Mouse (Mus musculus) megakaryocyte, embryonic 14.5 days (primary cell): ENCODE data around the gene Gm20425. TPM values are rescaled to one million over a fixed set of nuclear protein-coding genes. Genes with fewer than 3 reads are reported as not detected.
A peak's percentile ranks its signal among the peaks of the same experiment; 100 is the strongest.

Source experiments
- H3K27me3 ChIP-seq: replicated peaks from 2 replicates; pipeline ENCODE3; 2012; ENCODE audit warnings: inconsistent platforms
- H3K36me3 ChIP-seq: replicated peaks from 2 replicates; pipeline ENCODE3; 2012; ENCODE audit warnings: low read length, inconsistent platforms, mixed read lengths
- H3K4me1 ChIP-seq: 2 replicates; pipeline ENCODE4 v1.6.1; 2012; ENCODE audit warnings: inconsistent platforms
- H3K4me3 ChIP-seq: replicated peaks from 2 replicates; pipeline ENCODE3; 2012; ENCODE audit warnings: moderate library complexity, mild to moderate bottlenecking, inconsistent platforms
- H3K9me3 ChIP-seq: 2 replicates; pipeline ENCODE4 v1.6.1; 2012; ENCODE audit warnings: inconsistent platforms
- FLI1 ChIP-seq: IDR thresholded peaks from 2 replicates; pipeline ENCODE4 v1.6.1; 2012; ENCODE audit warnings: low read length, inconsistent platforms, mixed read lengths
- GATA1 ChIP-seq: IDR thresholded peaks from 3 replicates; pipeline ENCODE4 v1.6.1; 2012; ENCODE audit warnings: mixed read lengths, low read length, inconsistent platforms, borderline replicate concordance
- polyA plus RNA-seq: library from polyadenylated mRNA; stranded (reverse); fragments of >175 nt; gene quantifications from 2 replicates; pipeline ENCODE4 v1.2.3, GENCODE M21; 2012; ENCODE audit warnings: low replicate concordance; ENCODE audit not compliant: insufficient read depth

Gene Gm20425
- polyA plus RNA-seq, 1 experiment, result not detected

DNA sequence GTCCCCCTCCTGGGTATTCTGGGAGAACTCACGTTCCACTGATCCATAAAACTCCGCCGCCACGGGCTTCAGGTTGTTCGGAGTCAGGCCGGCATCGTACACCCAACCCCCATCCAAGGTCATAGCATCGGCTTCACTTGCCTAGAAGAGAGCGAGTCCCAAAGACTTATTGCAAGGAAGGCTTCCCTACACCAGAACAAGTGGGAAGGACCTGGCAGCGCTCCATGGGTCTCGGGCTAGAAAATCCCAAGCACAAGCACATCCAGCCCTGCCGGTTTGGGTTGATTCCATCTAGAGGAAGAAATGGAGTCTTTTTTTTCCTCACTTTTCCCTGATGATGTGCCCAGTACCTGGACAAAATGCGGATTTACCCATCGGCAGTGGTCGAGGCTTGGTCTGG is 3.3 kb downstream of the Gm20425 start:
- no peaks in the 10 kb centered on the region for H3K9me3 ChIP-seq
- H3K27me3 ChIP-seq, result peaks cover 45% of the 10 kb centered on the region
- TF ChIP-seq FLI1 (no peak), GATA1 (no peak)
- H3K36me3 ChIP-seq, result no peaks in the 10 kb centered on the region
- peaks cover 26% of the 10 kb centered on the region for H3K4me1 ChIP-seq
- H3K4me3 ChIP-seq, result no peak overlapping the region

DNA sequence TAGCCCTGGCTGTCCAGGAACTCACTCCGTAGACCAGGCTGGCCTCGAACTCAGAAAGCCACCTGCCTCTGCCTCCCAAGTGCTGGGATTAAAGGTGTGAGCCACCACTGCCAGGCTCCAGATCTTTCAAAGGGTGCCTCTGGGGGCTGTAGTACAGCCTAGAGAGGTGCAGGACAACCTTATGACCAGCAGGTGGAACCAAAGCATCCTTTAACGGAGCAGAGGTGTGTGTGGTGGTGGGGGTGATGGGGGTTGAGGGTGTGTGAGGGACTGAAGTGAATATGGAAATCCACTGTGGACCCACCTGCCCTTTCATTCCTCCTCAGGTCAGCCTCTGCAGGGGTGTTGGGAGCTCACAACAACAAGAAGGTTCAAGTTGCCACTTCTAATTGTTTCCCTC is 4.6 kb downstream of the Gm20425 start:
- H3K27me3 ChIP-seq, result peaks cover 48% of the 10 kb centered on the region
- TF ChIP-seq FLI1 (no peak), GATA1 (no peak)

GRCm38 (mm10) chr9:103224721-103225120 is 5.4 kb downstream of the Gm20425 start:
- H3K27me3 ChIP-seq, result peaks cover 45% of the 10 kb centered on the region
- H3K4me3 ChIP-seq, result no peak overlapping the region
- H3K36me3 ChIP-seq, result no peaks in the 10 kb centered on the region
- no peak for TF ChIP-seq FLI1
- TF ChIP-seq GATA1, result no peak
- peaks cover 12% of the 10 kb centered on the region; the same call in 1 of the 2 replicates for H3K4me1 ChIP-seq
- no peaks in the 10 kb centered on the region for H3K9me3 ChIP-seq

More for the DNA sequence above, 4.6 kb downstream of the Gm20425 start:
- Histone ChIP-seq H3K9me3 (no peaks in the 10 kb centered on the region), H3K4me1 (peaks cover 19% of the 10 kb centered on the region), H3K36me3 (no peaks in the 10 kb centered on the region), H3K4me3 (no peak overlapping the region)

GRCm38 (mm10) chr9:103214281-103214680 is 15.8 kb downstream of the Gm20425 start:
- H3K27me3 ChIP-seq, result peaks cover 27% of the 10 kb centered on the region
- H3K4me3 ChIP-seq, result no peak overlapping the region
- no peak for TF ChIP-seq GATA1
- TF ChIP-seq FLI1, result no peak
- H3K36me3 ChIP-seq, result no peaks in the 10 kb centered on the region
- no peaks in the 10 kb centered on the region for H3K4me1 ChIP-seq
- 0 out of 2 replicates have a peak, but pooled peaks cover 3% of the 10 kb centered on the region for H3K9me3 ChIP-seq

DNA sequence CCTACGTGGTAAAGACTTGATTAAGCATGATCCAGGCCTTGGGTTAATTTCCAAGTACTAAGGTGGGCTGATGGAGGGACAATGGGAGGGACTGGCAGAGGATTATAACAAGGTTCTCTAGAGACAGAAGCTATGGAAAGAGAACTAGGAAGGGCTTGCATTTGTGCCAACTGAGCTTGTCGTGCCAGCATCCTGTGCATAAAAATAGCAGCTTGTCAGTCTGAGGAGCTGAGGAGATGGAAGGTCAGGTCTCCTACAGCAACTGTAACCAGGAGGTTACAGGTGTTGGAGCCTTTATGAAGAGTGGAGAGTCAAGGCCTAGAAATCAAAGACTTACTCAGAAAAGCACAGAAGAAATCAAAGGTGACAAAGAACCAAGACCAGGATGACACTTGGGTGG is 16.5 kb downstream of the Gm20425 start:
- H3K4me3 ChIP-seq, result no peak overlapping the region
- H3K4me1 ChIP-seq, result no peaks in the 10 kb centered on the region
- TF ChIP-seq GATA1 (no peak), FLI1 (no peak)
- H3K9me3 ChIP-seq, result 0 out of 2 replicates have a peak, but pooled peaks cover 3% of the 10 kb centered on the region
- H3K27me3 ChIP-seq, result peaks cover 30% of the 10 kb centered on the region
- no peaks in the 10 kb centered on the region for H3K36me3 ChIP-seq

GRCm38 (mm10) chr9:103212654-103213420 is 17.3 kb downstream of the Gm20425 start:
- TF ChIP-seq FLI1, result no peak
- no peak for TF ChIP-seq GATA1
- Histone ChIP-seq H3K36me3 (no peaks in the 10 kb centered on the region), H3K4me1 (peaks cover 3% of the 10 kb centered on the region), H3K27me3 (peaks cover 30% of the 10 kb centered on the region), H3K4me3 (peak overlapping the region; percentile 69), H3K9me3 (0 out of 2 replicates have a peak, but pooled peaks cover 3% of the 10 kb centered on the region)

- H3K4me1 ChIP-seq, result peaks cover 15% of the 10 kb centered on the region
- H3K36me3 ChIP-seq, result no peaks in the 10 kb centered on the region
- TF ChIP-seq FLI1 (no peak), GATA1 (no peak)
- H3K4me3 ChIP-seq, result no peak overlapping the region
- H3K27me3 ChIP-seq, result peaks cover 17% of the 10 kb centered on the region
- peaks cover 3% of the 10 kb centered on the region; the same call in 1 of the 2 replicates for H3K9me3 ChIP-seq
Observed at GRCm38 (mm10) chr9:103208802-103209423, 21.2 kb downstream of the Gm20425 start.

GRCm38 (mm10) chr9:103207846-103208245 is 22.3 kb downstream of the Gm20425 start:
- Histone ChIP-seq H3K4me3 (peak overlapping the region; percentile 83), H3K4me1 (peaks cover 19% of the 10 kb centered on the region), H3K36me3 (no peaks in the 10 kb centered on the region), H3K27me3 (peaks cover 17% of the 10 kb centered on the region), H3K9me3 (peaks cover 3% of the 10 kb centered on the region; the same call in 1 of the 2 replicates)
- TF ChIP-seq FLI1 (no peak), GATA1 (no peak)

- Histone ChIP-seq H3K36me3 (no peaks in the 10 kb centered on the region), H3K4me3 (no peak overlapping the region), H3K4me1 (peaks cover 27% of the 10 kb centered on the region), H3K9me3 (peaks cover 3% of the 10 kb centered on the region; the same call in 1 of the 2 replicates), H3K27me3 (peaks cover 12% of the 10 kb centered on the region)
- TF ChIP-seq GATA1, result no peak
- TF ChIP-seq FLI1, result no peak
Observed at GRCm38 (mm10) chr9:103205786-103206185, 24.3 kb downstream of the Gm20425 start.

- H3K9me3 ChIP-seq, result peaks cover 3% of the 10 kb centered on the region; the same call in 1 of the 2 replicates
Observed at GRCm38 (mm10) chr9:103201561-103202260, 28.4 kb downstream of the Gm20425 start, which contains the start of gene Srprb. Gene Srprb, minus strand, starts transcription at chr9:103202137.

More at GRCm38 (mm10) chr9:103201561-103202260, 28.4 kb downstream of the Gm20425 start, which contains the start of gene Srprb:
- H3K4me1 ChIP-seq, result peaks cover 25% of the 10 kb centered on the region; the same call in 1 of the 2 replicates
- H3K36me3 ChIP-seq, result peaks cover 27% of the 10 kb centered on the region
- no peaks in the 10 kb centered on the region for H3K27me3 ChIP-seq
- H3K4me3 ChIP-seq, result peak within 1 kb of the TSS; percentile 96
- TF ChIP-seq FLI1 (no peak), GATA1 (no peak)
